Mouse (Mus musculus): ENCODE data around the gene Erlin1.
A peak's percentile ranks its signal among the peaks of the same experiment; 100 is the strongest.

Erlin1 gene

DNA sequence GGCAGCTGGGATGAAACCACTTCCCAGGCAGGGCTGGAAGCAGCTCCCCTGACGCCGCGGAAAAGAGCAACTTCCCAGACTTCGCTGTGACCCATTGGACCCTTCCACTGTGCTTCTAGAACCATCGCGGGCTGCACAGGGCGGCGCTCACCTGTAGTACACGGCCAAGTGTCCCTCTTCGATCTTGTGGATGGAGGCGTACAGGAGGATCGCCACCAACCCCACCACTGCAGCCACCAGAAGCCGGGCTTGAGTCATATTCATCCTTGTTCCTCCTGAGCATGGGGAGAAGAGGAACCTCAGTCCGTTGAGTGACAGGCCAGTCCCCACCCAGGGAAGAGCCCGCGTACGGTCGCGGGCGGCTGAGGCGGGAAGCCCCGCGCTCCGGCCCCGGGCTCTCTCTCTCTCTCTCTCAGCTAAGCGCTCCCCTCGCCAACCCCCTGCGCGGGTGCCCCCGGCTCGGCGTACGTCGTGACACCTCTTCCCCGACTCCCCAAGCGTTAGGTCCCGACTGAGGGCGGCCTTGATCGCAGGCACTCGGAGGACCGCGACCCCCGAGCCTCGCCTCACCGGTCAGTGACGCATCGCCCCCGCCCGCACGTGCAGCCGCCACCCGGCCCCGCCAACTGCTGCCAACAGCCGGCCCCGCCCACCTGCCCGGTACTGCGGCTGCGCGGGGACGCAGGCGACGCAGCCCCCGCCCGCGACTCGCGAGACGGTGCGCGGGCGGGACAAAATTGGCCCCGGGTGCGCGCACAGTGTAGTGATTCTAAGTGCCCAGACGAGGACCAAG is at the start of gene Erlin1:
Gene Erlin1, minus strand, starts transcription at position 665 of the 793 bp plus-strand sequence.
- DNase-seq (ENCODE audit: low read depth, low spot score) = peak; percentile 48

DNA sequence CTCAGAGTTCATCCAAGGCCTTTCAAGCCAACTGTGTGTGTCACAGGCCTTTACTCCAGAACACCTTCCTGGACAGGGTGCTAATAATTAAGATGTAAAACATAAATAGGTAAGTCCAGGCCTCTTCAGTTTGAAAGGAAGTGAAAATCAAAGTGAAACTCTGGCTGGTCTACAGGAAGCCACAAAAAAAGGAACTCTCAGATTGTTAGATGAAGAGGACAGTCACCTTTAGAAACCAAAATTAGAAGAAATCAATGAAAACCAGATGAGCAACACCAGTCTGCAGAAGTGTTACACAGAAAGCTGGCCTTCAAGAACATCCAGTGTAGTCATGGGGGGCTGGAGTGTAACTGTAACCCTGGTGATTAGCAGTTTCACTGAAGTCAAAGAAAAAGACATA is 48.2 kb upstream of the Erlin1 start:
- DNase-seq (ENCODE audit: low read depth, low spot score) = no peak

DNA sequence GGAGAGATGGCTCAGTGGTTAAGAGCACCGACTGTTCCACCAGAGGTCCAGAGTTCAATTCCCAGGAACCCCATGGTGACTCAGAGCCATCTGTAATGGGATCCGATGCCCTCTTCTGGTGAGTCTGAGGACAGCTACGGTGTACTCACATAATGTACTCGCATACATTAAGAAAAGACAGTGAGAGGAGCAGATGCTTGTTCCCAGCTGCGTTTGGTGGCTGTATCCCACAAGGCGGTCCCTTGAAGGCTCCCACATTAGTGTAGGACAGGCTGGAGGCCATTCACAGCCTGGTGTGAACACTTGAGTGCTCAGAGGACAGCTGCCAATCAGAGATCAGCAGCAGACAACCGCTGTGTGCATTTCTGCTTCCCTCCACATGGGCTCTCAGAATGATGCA is 42.1 kb upstream of the Erlin1 start:
- no peak for DNase-seq (ENCODE audit: low read depth, low spot score)

DNA sequence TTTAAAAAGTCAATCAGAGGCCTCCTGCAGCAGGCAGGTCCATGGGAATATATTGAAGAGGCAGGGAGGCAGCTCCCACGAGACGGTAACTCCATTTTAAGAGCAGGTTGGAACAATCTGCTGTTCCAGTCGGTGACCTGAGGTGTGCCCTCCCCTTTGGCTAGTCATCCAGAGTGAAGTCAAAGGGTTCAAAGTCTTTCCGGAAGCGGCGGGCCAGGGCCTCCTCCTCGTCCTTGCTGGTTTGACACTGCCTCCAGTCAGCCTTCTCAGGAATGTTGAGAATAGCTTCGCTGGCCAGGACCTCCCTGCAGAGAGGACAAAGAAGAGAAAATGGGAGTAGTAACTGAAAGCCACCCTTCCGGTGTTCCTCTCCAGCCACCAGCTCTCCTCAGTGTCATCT is 40.8 kb upstream of the Erlin1 start:
- DNase-seq (ENCODE audit: low read depth, low spot score) = no peak

DNA sequence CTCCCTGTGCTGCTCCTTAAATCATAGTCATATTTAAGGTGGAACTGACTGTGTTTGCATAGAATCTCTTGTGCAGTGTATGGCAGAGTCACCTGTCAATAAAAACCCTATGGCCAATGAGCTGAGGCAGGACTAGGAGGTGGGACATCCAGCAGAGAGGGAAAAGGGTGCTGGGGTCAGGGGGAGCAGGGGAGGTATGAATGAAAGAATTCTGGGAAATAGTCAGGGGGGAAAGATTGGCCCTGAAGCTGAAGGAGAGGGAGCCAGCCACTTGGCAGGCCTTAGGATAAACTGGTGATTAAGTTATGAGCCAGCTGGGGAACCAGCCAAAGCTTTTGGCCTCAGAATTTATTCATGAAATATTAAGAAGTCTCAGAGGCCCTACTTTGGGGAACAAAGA is 39.4 kb upstream of the Erlin1 start:
- no peak for DNase-seq (ENCODE audit: low read depth, low spot score)

DNA sequence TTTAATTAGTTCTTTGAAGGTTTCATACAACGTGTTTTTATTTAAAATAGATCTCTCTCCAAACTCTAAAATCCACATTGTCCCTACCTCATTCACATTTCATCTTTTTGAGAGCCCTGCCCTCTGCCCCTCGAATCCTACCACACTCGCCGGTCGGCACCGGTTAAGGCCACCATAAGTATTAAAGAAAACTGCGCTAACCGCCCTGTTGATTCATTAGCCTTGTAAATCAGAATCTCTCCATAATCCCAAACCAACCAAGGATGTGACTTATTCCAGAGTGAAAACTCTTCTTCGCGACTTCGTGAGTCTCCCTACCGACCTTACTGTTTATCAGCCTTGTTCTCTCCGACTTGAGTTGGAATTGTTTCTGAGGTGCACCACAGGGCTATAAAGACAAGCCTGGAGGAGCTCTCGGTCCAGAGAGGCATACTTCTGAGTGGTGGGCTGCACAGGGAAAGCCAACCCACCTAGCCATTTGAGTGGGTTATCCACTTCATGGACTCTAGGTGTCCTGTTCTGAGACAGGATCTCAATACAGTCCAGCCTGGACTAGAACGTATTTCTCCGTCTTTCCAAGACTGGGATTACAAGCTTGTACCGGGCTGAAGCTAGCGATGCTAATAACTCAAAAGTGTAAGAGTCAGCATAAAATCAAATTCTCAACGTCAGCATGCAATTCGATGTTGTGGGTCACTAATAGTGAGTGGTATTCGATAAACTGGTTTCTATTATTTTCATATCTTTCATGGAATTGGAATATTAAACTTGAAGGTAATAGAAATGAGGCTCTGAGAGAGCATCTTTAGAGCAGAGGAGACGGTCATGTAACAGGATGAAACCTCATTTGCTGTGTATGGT is 38.3 kb upstream of the Erlin1 start:
- DNase-seq (ENCODE audit: low read depth, low spot score) = no peak

DNA sequence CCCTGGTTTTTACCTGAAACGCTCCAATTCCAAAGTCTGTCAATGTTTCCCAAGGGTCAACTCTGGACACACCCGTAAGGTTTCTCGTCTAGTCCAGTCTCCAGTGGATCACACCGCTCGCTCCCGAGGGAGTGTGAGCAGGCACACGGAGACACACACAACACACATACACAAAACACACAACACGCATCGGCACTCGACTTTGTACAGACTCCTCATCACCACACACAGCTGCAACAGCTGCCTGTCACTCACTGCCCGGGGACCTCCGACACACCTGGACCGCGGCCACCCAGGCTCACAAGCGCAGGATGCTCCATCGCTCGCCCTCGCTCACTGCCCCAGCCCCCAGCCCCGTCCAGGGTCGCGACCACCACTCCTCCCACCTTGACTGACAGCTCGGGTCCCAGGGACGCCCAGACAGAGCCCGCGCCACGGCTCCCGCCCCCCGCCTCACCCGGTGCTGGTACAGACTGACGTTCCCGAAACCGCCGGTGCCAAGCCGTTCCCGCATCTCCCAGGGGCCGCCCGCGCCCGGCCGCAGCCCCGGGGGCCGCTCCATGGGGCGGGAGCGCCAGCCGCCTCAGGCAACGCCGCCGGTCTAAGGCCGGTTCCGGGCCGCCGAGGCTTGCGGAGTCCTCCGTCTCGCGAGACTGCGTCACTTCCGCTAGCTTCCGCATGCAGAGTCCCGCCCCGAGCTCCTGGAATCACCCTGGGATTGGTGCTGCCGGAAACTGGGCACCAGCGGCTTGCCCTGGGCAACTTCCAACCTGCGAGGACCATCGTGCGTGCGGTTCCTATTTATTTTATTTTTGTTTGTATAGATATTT is 37.5 kb upstream of the Erlin1 start, which contains the start of gene Chuk:
Gene Chuk, minus strand, starts transcription at position 650 of the 830 bp plus-strand sequence.
- DNase-seq (ENCODE audit: low read depth, low spot score) = peak; percentile 90

DNA sequence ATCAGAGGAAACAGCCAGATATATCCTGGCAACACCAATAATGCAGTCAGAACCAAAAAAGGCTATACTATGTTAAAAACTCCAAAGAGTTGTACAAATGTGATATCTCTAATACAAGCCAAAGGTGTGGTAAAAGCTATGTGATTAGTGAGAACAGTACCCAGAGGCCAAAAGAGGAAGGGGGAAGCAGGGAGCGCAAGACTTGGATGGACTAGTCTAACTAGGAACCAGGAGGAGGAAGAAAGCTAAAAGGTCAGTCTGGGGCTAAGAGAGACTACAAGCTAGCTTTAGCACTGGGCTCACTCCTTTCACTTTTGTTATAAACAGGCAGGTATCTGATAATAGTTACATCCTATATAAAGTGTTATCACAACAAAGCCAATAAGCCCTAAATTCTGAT is 34.8 kb upstream of the Erlin1 start:
- DNase-seq (ENCODE audit: low read depth, low spot score) = no peak

DNA sequence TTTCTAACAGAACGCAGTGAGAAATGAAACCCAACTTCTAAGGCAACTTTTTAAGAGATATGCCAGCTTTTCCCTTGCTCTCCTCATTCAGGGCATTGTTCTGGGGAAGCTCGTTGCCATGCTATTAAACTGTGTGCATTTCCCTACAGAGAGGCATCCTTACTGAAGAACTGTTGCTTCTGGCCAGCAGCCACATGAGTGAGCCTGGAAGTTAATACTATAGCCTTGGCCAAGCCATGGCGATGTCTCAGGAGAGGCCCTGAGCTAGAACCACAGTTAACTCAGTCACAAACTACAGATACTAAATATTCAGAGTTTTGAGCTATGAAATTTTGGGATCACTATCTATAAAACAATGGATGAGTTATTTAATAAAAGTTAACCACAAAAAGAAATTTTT is 33.4 kb upstream of the Erlin1 start:
- no peak for DNase-seq (ENCODE audit: low read depth, low spot score)

DNA sequence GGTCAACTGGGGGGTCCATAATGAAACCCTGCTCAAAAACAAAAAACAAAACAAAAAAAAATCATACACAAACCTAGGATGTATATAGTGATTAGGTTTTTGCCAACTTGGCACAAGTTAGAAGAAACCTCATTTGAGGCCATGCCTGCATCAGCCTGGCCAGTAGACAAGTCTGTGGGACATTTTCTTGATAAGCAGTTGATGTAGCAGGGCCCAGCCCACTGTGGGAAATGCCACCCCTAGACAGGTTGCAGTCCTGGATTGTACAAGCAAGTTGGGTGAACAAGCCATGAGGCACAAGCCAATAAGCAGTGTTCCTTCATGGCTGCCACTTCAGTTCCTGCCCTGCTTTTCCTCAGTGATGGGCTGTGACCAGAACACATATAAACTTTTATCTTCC is 31.3 kb upstream of the Erlin1 start:
- DNase-seq (ENCODE audit: low read depth, low spot score) = no peak

DNA sequence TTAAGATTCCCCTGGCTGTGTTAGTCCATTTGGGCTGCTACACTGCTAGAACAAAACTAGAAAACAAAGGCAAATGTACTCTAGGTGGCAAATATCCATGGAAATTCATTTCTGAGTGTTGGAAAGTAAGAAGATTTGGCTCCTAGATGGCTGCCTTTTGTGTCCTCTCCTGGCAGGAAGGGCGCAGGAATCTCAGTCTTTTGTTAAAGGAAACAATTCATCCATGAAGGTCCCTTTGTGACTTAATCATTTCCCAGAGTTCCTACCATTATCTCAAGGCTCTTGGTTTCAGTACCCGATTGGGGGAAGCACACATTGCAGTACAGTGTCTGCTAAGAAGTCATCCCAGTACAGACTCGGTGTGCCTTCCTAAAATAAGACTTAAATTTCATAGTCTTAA is 16.7 kb upstream of the Erlin1 start:
- DNase-seq (ENCODE audit: low read depth, low spot score) = no peak

DNA sequence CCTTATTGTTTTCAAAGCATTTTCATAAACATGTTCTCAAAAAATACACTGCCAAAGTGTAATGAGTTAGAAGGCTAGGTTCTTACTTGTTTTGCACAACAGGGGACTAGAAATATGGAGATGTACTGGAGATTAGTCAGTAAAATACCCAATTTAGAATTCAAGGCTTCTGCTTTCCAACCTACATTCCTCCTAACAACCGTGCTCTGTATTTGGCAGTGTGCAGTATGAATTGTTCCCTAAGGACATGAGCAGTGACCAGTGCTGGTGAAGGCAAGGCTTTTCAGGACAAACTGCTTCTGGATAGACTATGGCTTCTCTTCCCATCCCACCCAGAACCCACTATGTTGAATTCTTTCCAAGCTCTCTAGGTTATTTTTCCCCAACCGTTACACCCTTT is 11.3 kb upstream of the Erlin1 start:
- peak; percentile 39 for DNase-seq (ENCODE audit: low read depth, low spot score)

DNA sequence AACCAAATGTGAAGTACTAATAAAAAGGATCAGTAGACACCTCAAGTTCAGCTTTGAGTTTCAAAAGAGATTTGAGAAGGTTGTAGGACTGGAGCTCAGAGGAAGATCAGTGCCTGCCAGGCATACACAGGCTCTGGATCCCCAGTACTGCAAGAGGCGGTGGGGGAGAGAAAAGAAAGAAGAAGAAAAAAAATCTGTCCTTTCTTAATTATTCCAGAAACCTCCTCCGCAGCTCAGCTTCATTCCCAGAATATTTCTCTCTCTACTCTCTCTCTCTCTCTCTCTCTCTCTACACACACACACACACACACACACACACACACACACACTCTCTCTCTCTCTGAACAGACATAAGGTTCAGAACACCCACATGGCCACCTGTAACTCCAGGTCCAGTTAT is 10.4 kb upstream of the Erlin1 start:
- peak; percentile 42 for DNase-seq (ENCODE audit: low read depth, low spot score)

DNA sequence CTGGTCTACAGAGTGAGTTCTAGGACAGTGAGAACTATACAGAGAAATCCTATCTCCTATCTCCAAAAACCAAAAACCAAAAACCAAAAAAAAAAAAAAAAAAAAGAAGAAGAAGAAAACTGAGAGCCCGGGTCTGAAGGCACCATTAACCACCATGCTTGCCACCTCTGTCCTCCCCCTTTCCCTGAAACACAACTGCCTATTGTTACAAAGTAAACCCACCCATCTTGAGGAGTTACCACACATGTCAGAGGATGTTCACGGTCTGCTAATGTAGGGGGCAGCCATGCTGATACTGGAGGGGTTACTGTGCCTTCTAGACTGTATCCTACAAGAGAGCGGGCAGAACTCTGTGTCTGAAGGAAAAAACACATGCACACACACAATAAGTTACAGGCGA is 7.4 kb upstream of the Erlin1 start:
- DNase-seq (ENCODE audit: low read depth, low spot score) = no peak

DNA sequence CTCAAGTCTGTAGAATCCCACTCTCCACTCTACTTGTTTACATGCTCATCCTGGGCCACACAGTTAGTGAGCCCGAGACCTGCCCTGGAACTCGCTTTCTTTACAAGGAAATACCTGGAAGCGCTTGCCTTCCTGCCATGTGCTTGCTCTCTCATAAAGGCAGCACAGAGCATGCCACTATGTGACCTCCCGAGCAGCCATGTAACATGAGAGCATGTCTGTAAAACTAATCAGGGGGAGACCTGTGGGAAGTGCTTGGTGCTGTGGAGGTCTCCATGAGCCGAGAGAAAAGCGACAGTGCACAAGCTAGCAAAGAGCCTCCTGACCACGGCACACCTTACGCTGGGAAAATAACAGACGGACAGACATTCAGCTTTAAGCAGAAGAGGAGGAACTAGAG is 6.9 kb upstream of the Erlin1 start:
- DNase-seq (ENCODE audit: low read depth, low spot score) = no peak

DNA sequence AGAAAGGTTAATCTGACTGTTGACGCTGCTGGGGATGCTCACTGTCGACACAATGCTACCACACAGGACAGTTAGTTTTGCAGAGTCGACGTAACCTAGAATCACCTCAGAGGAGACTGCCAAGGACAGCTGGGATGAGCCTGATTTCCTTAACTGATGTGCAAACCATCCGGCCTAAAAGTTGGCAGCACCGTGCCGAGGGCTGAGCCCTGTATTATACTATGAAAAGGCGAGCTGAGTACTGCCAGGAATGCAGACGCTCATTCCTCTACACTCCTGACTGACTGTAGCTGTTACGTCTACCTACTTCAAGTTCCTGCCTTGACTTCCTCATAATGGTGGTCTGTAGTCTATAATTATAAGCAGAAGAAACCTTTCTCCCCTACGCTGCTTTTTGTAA is 5.4 kb upstream of the Erlin1 start:
- DNase-seq (ENCODE audit: low read depth, low spot score) = no peak

DNA sequence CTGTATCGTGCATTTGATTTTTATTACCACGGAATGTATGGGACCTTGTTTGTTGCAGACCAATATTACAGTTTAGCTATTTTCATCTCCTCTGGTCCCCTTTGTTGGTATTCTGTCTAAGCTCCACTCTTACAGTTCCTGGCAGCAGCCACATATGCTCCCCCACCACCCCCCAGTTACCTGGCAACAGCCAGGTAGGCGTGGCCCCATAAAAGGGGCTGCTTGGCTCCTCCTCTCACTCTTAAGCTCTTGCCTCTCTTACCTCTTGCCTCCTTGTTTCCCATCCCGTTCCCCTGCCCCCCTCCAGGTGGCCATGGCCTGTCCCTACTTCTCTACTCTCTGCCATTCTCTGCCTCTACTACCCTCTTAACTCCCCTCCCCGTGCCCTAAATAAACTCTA is 1.6 kb upstream of the Erlin1 start:
- no peak for DNase-seq (ENCODE audit: low read depth, low spot score)

DNA sequence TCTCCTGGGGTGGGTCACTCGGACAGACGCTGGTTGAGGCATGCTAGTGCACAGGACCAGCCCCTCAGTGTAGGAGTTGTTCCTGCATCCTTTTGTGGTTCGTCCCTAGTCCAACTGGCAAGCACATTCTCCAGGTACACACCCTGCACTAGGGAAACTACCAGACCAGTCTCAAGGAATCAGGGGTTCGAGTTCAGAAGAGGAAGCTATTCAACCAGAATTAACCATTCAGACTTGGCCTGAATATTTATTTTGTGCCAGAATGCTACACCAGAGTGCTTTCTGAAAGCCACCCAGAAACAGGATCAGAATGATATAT is 288 bp upstream of the Erlin1 start:
- DNase-seq (ENCODE audit: low read depth, low spot score) = no peak

DNA sequence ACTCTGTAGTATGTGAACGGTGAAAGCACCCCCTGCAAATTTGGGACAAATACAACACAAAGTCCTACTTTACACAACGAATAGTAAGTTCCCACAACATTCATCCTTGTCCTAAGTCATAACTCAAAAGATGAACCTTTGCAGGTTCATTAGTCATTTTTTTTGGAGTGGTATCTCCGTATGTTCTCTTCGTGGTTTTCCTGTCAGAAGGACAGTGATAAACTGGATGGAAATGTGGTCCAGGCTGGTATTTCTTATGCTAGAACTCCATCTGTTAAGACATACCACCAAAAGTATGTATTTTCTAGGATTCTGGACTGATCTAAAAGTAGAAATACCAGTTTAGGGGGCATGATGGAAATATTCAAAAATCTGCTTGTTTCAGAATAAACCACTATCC is 1.4 kb downstream of the Erlin1 start:
- no peak for DNase-seq (ENCODE audit: low read depth, low spot score)

DNA sequence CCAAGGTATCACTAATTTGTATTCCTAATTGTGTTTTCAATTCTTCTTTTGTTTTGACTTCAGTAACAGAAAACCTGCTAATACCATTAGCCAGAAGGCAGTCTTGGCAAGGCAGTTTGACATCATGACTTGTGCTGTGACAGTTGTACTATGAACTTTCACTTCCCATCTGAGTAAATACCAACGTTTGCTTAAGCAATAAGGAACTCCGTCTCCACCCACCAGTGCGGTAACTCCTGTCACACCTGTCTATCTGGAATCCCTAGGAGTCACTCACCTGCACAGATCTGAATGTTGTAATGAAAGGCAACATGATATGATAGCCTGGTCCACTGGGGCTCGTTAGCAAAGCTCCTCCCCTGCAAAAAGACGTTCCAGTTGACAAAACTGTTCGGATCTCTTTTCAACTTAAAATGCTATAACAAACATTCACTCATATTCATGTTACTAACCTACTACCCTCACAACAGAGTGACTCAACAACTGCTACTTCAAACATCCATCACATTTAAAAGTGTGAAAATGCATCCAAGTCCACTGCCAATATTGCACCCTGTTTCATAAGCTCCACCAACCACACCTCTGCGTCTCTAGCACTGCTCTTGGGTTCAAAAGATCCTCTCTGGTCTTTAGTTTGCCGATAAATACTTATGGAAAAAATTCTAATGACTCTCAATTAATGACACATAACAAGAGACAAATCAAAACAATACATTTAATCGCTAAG is 2.1 kb downstream of the Erlin1 start:
- DNase-seq (ENCODE audit: low read depth, low spot score) = no peak

DNA sequence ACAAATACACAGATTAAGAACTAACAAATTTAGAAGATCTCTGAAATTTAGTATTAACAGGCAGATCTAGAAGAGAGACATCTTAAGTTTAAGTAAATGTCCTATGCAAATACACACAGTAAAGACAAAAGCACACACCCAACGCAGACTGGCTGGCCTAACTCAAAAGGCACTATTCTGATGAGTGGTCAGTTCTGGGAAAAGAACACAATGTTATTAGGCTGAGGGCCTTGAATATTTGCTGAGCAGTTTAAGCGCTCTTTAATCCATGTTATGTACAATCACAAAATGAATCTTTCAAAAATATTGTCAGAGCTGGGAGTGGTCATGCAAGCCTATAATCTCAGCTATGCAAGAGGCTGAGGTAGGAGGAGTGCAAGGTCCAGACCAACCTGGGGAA is 4.9 kb downstream of the Erlin1 start:
- DNase-seq (ENCODE audit: low read depth, low spot score) = no peak

DNA sequence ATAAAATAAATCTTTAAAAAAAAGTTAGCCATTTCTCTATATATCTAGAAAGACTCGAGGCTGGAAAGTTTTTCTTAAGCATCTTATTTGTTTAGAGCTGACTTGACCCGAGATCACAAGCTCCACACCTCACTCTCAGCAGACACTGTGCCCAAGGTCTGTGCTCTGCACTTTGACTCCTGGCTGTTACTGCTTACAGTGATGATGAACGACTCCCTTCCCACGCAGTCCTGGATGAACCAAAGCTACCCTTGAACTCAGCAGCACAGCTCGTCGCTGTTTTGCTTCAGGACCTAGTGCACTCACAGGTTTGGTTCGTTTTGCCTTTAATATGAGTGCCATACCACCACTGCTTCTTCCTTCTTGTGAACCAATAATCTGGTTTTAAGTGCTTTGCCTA is 5.8 kb downstream of the Erlin1 start:
- DNase-seq (ENCODE audit: low read depth, low spot score) = no peak

Data from telencephalon, adult 2 months (tissue).